Mouse (Mus musculus): ENCODE results near the gene Agbl4. TPM values are rescaled to one million over a fixed set of nuclear protein-coding genes. Genes with fewer than 3 reads are reported as not detected.

The Agbl4 gene
- total RNA-seq, 2 experiments from 2014 or later = 12.5 to 13.0 TPM

GRCm38 (mm10) chr4:111350615-111351525, 953.4 kb downstream of the Agbl4 start:
- intact Hi-C loops (cut with DNase I) = no loop called here

GRCm38 (mm10) chr4:111356584-111357115, 959.2 kb downstream of the Agbl4 start:
- DNase-seq (ENCODE audit: extremely low spot score in 1 of 2, low spot score in 2 of 2) = no peak
- intact Hi-C loops (cut with DNase I) = no loop called here

More at GRCm38 (mm10) chr4:111350615-111351525, 953.4 kb downstream of the Agbl4 start:
- DNase-seq (ENCODE audit: extremely low spot score in 1 of 2, low spot score in 2 of 2) = no peak

DNA sequence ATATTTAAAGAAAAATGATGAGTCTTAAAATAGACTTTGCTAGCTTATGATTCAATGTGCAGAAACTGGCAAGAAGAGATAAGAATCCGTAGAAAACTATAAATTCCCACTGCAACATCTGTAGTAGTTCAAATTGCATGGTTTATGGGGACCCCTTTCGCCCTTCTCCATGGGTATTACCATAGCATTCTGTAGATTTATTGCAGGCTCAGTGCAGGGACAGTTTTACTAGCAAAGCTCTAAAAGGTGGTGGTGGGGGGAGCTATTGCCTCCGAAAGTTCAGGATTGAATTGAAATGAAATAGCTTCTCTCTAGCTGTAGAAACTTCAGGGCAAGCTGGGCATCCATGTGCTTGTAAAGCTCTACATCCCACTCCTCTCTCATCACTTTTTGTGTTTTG, 959.7 kb downstream of the Agbl4 start:
- DNase-seq (ENCODE audit: extremely low spot score in 1 of 2, low spot score in 2 of 2) = no peak
- intact Hi-C loops (cut with DNase I) = no loop called here

DNA sequence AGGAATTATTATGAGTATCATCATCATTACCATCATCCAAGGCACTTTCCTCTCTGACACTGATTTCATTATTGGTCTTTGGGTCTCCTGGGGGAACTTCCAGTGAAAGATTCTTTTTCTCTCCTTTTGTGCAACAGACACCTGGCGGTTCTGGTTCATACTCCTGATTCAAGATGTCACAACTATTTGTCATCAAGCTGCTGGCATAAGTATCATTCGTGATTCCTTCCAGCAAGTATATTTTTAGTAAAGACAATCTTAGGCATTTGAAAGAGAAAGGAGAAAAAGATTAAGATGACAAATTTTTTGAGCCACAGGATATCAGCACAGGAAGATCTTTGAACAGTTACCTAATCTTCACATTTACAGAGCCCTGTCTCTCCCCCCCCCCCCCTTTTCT, 966.7 kb downstream of the Agbl4 start:
- intact Hi-C loops (cut with DNase I) = no loop called here
- DNase-seq (ENCODE audit: extremely low spot score in 1 of 2, low spot score in 2 of 2) = no peak

- no peak for DNase-seq (ENCODE audit: extremely low spot score in 1 of 2, low spot score in 2 of 2)
- intact Hi-C loops (cut with DNase I) = no loop called here
Observed at GRCm38 (mm10) chr4:111367771-111368170, 970.3 kb downstream of the Agbl4 start.

DNA sequence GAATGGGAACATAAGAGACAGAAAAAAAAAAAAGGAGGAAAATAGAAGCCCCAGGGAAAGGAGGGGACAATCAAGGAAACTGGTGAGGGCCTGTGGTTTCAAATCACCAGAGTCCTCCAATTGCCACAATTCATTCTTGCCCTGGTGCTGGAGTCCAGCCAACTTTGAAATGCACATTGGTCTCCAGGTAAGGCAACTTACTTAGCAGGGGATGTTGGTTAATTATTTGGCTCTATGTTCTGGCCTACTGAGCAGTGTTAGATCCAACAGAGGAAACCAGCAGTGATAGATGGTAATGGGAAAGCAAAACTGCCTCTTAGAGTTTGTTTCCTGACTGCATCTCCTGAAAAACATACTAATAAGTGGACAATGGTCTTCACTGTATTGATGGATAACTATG, 979.7 kb downstream of the Agbl4 start:
- intact Hi-C loops (cut with DNase I) = no loop called here
- no peak for DNase-seq (ENCODE audit: extremely low spot score in 1 of 2, low spot score in 2 of 2)

DNA sequence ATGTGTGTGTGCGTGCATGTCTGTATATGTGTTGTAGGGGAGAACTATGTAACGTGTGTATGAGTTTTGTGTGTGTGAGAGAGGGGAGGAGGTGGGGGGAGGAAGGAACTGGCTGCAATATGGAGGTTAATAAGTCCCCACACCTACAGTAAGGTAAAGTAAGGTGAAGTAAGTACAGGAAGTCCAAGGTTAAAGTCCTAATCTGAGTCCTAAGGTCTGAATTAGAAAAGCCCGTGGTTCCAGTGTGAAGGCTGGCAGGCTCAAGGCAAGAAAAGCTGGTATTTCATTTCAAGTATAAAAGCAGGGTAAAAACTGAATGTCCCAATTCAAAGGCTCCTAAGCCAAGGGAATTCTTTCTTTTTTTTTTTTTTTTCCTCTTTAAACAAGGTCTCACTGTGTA, 980.6 kb downstream of the Agbl4 start:
- intact Hi-C loops (cut with DNase I) = no loop called here
- no peak for DNase-seq (ENCODE audit: extremely low spot score in 1 of 2, low spot score in 2 of 2)

DNA sequence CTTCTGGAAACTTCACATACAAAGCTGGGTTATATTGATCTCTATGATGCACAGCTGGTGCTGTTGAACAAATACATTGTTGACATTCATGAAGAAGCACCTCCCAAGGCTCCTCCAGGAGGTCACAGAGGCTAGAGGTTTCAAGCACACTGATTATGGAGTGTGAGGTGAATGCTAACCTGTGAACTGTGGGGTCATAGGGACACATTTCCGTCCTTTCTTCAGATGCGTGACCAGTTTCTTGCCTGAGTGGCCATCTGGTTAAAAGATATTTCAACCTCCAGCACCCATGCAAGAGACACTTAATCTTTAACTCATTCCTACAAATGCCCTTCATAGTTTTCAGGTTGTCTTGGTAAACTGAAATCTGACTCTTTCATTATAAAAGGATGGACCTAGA, 985.6 kb downstream of the Agbl4 start:
- DNase-seq (ENCODE audit: extremely low spot score in 1 of 2, low spot score in 2 of 2) = no peak
- intact Hi-C loops (cut with DNase I) = no loop called here

GRCm38 (mm10) chr4:111390736-111391135, 993.3 kb downstream of the Agbl4 start:
- intact Hi-C loops (cut with DNase I) = no loop called here
- DNase-seq (ENCODE audit: extremely low spot score in 1 of 2, low spot score in 2 of 2) = no peak

- DNase-seq (ENCODE audit: extremely low spot score in 1 of 2, low spot score in 2 of 2) = no peak
- intact Hi-C loops (cut with DNase I) = no loop called here
Observed at GRCm38 (mm10) chr4:111399784-111400183, 1002.3 kb downstream of the Agbl4 start.

DNA sequence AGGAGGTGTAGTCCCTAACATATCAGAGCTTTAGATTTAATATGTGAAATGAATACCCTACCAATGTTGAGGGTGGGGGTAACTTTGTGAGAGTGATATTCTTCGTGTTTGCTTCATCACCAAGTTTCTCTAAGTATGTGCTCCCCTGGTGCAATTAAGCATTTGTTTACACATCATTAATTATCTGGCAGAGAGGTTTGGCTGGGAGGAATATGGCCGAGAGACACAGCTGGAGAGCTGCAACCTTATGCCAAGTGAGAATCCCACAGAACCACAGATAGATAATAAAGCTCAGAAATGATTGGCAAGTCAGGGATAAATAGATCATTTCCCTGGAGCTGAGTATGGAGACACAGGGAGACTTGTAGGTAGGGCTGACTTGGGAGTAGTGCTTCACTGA, 1003.2 kb downstream of the Agbl4 start:
- intact Hi-C loops (cut with DNase I) = no loop called here
- no peak for DNase-seq (ENCODE audit: extremely low spot score in 1 of 2, low spot score in 2 of 2)

GRCm38 (mm10) chr4:111403243-111403642, 1005.8 kb downstream of the Agbl4 start:
- intact Hi-C loops (cut with DNase I) = no loop called here
- DNase-seq (ENCODE audit: extremely low spot score in 1 of 2, low spot score in 2 of 2) = no peak

- no peak for DNase-seq (ENCODE audit: extremely low spot score in 1 of 2, low spot score in 2 of 2)
- intact Hi-C loops (cut with DNase I) = no loop called here
Observed at GRCm38 (mm10) chr4:111410731-111411130, 1013.3 kb downstream of the Agbl4 start.

GRCm38 (mm10) chr4:111414399-111414798, 1016.9 kb downstream of the Agbl4 start:
- no peak for DNase-seq (ENCODE audit: extremely low spot score in 1 of 2, low spot score in 2 of 2)
- intact Hi-C loops (cut with DNase I) = no loop called here

DNA sequence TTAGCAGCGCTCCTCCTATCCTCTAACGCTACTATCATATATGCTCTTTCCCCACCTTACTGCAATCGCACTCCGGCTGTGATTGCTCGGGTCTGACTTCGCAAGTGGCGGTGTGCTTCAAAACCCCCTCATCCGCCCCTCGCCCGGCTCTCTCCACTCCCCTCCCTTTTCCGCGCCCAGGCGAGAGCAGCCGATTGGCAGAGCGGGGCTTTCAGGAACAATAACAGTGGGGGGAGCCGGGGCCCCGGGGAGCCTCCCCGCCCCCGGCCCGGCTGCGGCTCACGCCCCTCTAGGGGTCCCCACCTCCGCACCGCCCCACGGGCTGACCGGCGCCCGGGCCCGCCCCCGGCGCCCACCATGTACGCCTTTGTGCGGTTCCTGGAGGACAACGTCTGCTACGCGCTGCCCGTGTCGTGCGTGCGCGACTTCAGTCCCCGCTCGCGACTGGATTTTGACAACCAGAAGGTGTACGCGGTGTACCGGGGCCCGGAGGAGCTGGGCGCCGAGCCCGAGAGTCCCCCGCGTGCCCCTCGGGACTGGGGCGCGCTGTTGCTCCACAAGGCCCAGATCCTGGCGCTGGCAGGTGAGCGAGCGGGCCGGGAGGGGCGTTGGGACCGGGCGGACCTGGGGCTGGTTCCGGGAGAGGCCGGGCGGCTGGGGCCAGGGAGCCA, 1017.5 kb downstream of the Agbl4 start, which contains the start of gene Bend5:
TSS of gene Bend5 (plus strand) at position 189 of the 671 bp plus-strand sequence.
- intact Hi-C loops (cut with DNase I) = no loop called here
- DNase-seq (ENCODE audit: extremely low spot score in 1 of 2, low spot score in 2 of 2) = peak; percentile 65 to 92

- DNase-seq (ENCODE audit: extremely low spot score in 1 of 2, low spot score in 2 of 2) = no peak
- intact Hi-C loops (cut with DNase I) = no loop called here
Observed at GRCm38 (mm10) chr4:111416126-111416525, 1018.7 kb downstream of the Agbl4 start.

DNA sequence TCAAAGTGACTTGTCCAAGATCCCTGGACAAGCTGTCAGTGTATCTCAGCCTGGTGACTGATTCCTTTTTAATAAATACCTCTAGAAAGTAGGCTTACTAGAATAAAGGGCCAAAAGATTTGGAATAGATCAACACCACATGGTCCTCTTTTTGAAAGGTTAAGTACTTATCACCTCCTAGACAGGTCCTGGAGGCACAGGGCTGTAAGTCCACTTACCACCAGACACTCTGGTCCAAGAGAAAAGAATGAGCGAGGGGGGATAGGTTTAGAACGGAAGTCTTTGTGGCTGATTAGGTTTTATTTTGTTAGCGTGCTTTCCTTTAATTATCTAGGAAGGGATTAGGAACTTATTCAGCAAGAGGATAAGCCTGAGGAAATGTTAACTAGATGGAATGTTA, 1019.1 kb downstream of the Agbl4 start:
- intact Hi-C loops (cut with DNase I) = no loop called here

DNA sequence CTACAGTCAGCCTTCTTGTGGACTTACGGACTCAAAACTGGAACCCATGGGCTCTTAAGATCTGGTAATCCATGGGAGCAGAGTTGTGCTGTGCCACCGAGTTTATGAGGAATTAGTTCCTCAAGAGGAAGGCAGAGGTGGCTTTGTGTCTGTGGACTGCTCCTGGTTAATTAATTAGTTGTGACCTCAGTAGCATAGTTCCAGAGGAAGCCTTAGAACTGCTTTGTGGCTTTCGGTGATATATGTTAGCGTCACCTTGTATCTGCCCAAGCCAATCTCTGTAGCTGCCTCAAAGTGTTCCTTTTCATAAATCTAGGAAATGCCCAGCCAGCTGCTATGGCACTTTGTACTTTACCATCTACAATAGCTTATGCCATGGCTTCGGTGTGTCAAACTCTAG, 1020.3 kb downstream of the Agbl4 start:
- intact Hi-C loops (cut with DNase I) = no loop called here

More for the DNA sequence above, 1019.1 kb downstream of the Agbl4 start:
- no peak for DNase-seq (ENCODE audit: extremely low spot score in 1 of 2, low spot score in 2 of 2)

DNA sequence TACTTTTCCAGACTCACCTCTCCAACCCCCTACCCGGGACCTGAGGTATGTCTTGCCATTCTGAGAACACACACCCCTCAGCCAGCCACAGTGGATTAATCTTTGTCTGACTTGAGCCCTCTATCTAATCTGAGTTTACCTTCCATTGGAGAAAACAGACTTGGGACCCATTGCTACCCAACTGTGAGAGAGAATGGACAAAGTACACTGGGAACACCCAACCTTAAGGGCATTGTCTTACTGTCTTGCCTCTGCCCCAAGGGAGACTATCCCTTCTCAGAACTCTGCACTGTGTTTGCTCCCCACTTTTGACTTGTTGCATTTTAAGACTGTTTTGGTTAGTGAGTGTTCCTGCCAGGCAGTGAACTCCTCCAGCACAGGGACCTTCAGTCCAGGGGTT, 1022.0 kb downstream of the Agbl4 start:
- intact Hi-C loops (cut with DNase I) = no loop called here
- DNase-seq (ENCODE audit: extremely low spot score in 1 of 2, low spot score in 2 of 2) = no peak

More for the DNA sequence above, 1020.3 kb downstream of the Agbl4 start:
- no peak for DNase-seq (ENCODE audit: extremely low spot score in 1 of 2, low spot score in 2 of 2)

DNA sequence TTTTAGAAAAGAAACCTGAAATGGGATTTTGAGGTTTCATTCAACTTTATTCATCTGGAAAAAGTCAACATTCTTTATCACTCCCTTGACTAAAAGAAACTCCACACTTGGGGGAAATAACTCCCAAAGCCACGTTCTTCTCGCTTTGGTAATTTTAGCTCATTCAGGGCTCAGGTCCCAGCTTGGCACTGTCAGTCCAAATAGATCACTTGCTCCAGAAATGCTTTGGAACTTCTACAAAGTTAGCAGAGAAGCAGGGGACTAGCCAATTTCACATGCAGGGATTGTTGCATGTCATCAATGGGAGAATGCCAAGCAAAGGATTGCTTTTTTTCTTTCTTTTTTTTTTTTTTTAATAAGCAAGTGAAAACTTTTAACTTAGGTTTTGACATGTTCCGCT, 1022.6 kb downstream of the Agbl4 start:
- DNase-seq (ENCODE audit: extremely low spot score in 1 of 2, low spot score in 2 of 2) = no peak
- intact Hi-C loops (cut with DNase I) = no loop called here

Data from left cerebral cortex, postnatal 10 days (tissue).